Mouse (Mus musculus) MEL (cell line): ENCODE results near the gene Zdhhc6.

ENCODE experiments used
- CTCF ChIP-seq, 3 experiments: IDR thresholded peaks in 2 of 3; conservative IDR thresholded peaks in 1 of 3; 2 replicates each; pipeline ENCODE4 v1.5.1; 2011 to 2012; ENCODE audit warnings: low read length in 3 of 3, low read depth in 2 of 3, mild to moderate bottlenecking in 2 of 3, improper control_type of control experiment in 1 of 3, inconsistent platforms in 1 of 3, mixed read lengths in 1 of 3, moderate library complexity in 1 of 3; ENCODE audit not compliant: control insufficient read depth in 1 of 3, insufficient read depth in 1 of 3, poor library complexity in 1 of 3, severe bottlenecking in 1 of 3
- MAX ChIP-seq: IDR thresholded peaks from 2 replicates; pipeline ENCODE4 v1.6.1; 2011; ENCODE audit warnings: low read length, improper control_type of control experiment
- MEF2A ChIP-seq: IDR thresholded peaks from 2 replicates; pipeline ENCODE4 v1.6.1; 2014; ENCODE audit warnings: low read depth, mild to moderate bottlenecking, inconsistent platforms, low read length, improper control_type of control experiment; ENCODE audit not compliant: poor library complexity, insufficient replicate concordance, severe bottlenecking; ENCODE audit errors: extremely low read depth
- MYC ChIP-seq: IDR thresholded peaks from 2 replicates; pipeline ENCODE4 v1.6.1; 2011; ENCODE audit warnings: low read depth, mild to moderate bottlenecking, low read length, improper control_type of control experiment, moderate library complexity
- RAD21 ChIP-seq: IDR thresholded peaks from 2 replicates; pipeline ENCODE4 v1.6.1; 2011; ENCODE audit warnings: mild to moderate bottlenecking, low read depth, low read length, improper control_type of control experiment
- RCOR1 ChIP-seq: IDR thresholded peaks from 2 replicates; pipeline ENCODE4 v1.6.1; 2012; ENCODE audit warnings: low read depth, mild to moderate bottlenecking, inconsistent platforms, low read length, improper control_type of control experiment
- SMC3 ChIP-seq: IDR thresholded peaks from 2 replicates; pipeline ENCODE4 v1.6.1; 2011; ENCODE audit warnings: low read depth, low read length, improper control_type of control experiment

GRCm38 (mm10) chr19:55295556-55295955, 20.3 kb downstream of the Zdhhc6 start:
- no peak for TF ChIP-seq CTCF (IDR thresholded peaks at IDR 0.05 in 2 of 3, conservative IDR thresholded peaks at IDR 0.05 in 1 of 3; ENCODE audit: control insufficient read depth in 1 of 3, insufficient read depth in 1 of 3, low read depth in 2 of 3, low read length in 3 of 3, poor library complexity in 1 of 3, severe bottlenecking in 1 of 3)
- no peak for TF ChIP-seq RAD21
- TF ChIP-seq SMC3, result no peak
- TF ChIP-seq MYC, result no peak
- TF ChIP-seq RCOR1, result no peak
- TF ChIP-seq MEF2A, result no peak
- peak; percentile 9; the same call in 1 of the 2 replicates for TF ChIP-seq MAX
